Mouse (Mus musculus): Measurements from ENCODE around the gene Gpr107. TPM values are rescaled to one million over a fixed set of nuclear protein-coding genes. Genes with fewer than 3 reads are reported as not detected.
A peak's percentile ranks its signal among the peaks of the same experiment; 100 is the strongest.

The Gpr107 gene
- polyA plus RNA-seq, 1 experiment from 2014 or later, result 38.4 TPM

- Histone ChIP-seq H3K36me3 (peaks cover 59% of the 10 kb centered on the region), H3K27me3 (replicated peaks) (no peaks in the 10 kb centered on the region), H3K4me1 (peaks cover 17% of the 10 kb centered on the region), H3K9ac (no peak overlapping the region), H3K9me3 (no peaks in the 10 kb centered on the region), H3K4me3 (no peak overlapping the region), H3K4me2 (replicated peaks) (no peak overlapping the region), H3K27ac (no peak overlapping the region)
- WGBS, result 72% methylated on average over 11 of the region's 11 CpGs
- ATAC-seq (ENCODE audit: low FRiP score, low read depth), result no peak
Measured at GRCm38 (mm10) chr2:31210144-31210847, 58.2 kb downstream of the Gpr107 start.

- Histone ChIP-seq H3K27me3 (replicated peaks) (no peaks in the 10 kb centered on the region), H3K36me3 (peaks cover 66% of the 10 kb centered on the region), H3K9ac (no peak overlapping the region), H3K4me2 (replicated peaks) (no peak overlapping the region), H3K9me3 (no peaks in the 10 kb centered on the region), H3K4me1 (peaks cover 14% of the 10 kb centered on the region), H3K27ac (no peak overlapping the region), H3K4me3 (no peak overlapping the region)
- no peak for ATAC-seq (ENCODE audit: low FRiP score, low read depth)
- WGBS, result 67% methylated on average over 3 of the region's 3 CpGs
Measured at GRCm38 (mm10) chr2:31211204-31211603, 59.1 kb downstream of the Gpr107 start.

GRCm38 (mm10) chr2:31214211-31214796 is 62.2 kb downstream of the Gpr107 start:
- H3K36me3 ChIP-seq, result peaks cover 61% of the 10 kb centered on the region
- no peak overlapping the region for H3K27ac ChIP-seq
- H3K4me2 ChIP-seq (replicated peaks), result no peak overlapping the region
- peaks cover 5% of the 10 kb centered on the region for H3K4me1 ChIP-seq
- ATAC-seq (ENCODE audit: low FRiP score, low read depth), result no peak
- WGBS, result 88% methylated on average over 16 of the region's 16 CpGs
- no peak overlapping the region for H3K4me3 ChIP-seq
- no peak overlapping the region for H3K9ac ChIP-seq
- no peaks in the 10 kb centered on the region for H3K9me3 ChIP-seq
- H3K27me3 ChIP-seq (replicated peaks), result no peaks in the 10 kb centered on the region

- Histone ChIP-seq H3K9me3 (no peaks in the 10 kb centered on the region), H3K9ac (no peak overlapping the region), H3K36me3 (peaks cover 32% of the 10 kb centered on the region), H3K27me3 (replicated peaks) (no peaks in the 10 kb centered on the region), H3K4me1 (no peaks in the 10 kb centered on the region), H3K27ac (no peak overlapping the region), H3K4me2 (replicated peaks) (no peak overlapping the region), H3K4me3 (no peak overlapping the region)
- 81% methylated on average over 3 of the region's 3 CpGs for WGBS
- no peak for ATAC-seq (ENCODE audit: low FRiP score, low read depth)
Measured at GRCm38 (mm10) chr2:31218611-31219010, 66.5 kb downstream of the Gpr107 start.

GRCm38 (mm10) chr2:31219470-31219869 is 67.4 kb downstream of the Gpr107 start:
- Histone ChIP-seq H3K9ac (no peak overlapping the region), H3K4me2 (replicated peaks) (no peak overlapping the region), H3K9me3 (no peaks in the 10 kb centered on the region), H3K36me3 (peaks cover 23% of the 10 kb centered on the region), H3K27me3 (replicated peaks) (no peaks in the 10 kb centered on the region), H3K4me3 (no peak overlapping the region), H3K4me1 (no peaks in the 10 kb centered on the region), H3K27ac (no peak overlapping the region)
- WGBS, result 84% methylated on average over 6 of the region's 6 CpGs
- no peak for ATAC-seq (ENCODE audit: low FRiP score, low read depth)

GRCm38 (mm10) chr2:31220844-31221243 is 68.7 kb downstream of the Gpr107 start:
- Histone ChIP-seq H3K4me2 (replicated peaks) (no peak overlapping the region), H3K36me3 (peaks cover 12% of the 10 kb centered on the region; the same call in 1 of the 2 replicates), H3K9ac (no peak overlapping the region), H3K4me1 (no peaks in the 10 kb centered on the region), H3K27me3 (replicated peaks) (no peaks in the 10 kb centered on the region), H3K27ac (no peak overlapping the region), H3K9me3 (no peaks in the 10 kb centered on the region), H3K4me3 (no peak overlapping the region)
- no peak for ATAC-seq (ENCODE audit: low FRiP score, low read depth)
- WGBS, result 77% methylated on average over 7 of the region's 7 CpGs

GRCm38 (mm10) chr2:31221582-31221981 is 69.5 kb downstream of the Gpr107 start:
- Histone ChIP-seq H3K4me2 (replicated peaks) (no peak overlapping the region), H3K36me3 (peaks cover 5% of the 10 kb centered on the region; the same call in 1 of the 2 replicates), H3K4me3 (no peak overlapping the region), H3K4me1 (no peaks in the 10 kb centered on the region), H3K9me3 (0 out of 2 replicates have a peak, but pooled peaks cover 4% of the 10 kb centered on the region), H3K27me3 (replicated peaks) (no peaks in the 10 kb centered on the region), H3K27ac (no peak overlapping the region), H3K9ac (no peak overlapping the region)
- no peak for ATAC-seq (ENCODE audit: low FRiP score, low read depth)
- 79% methylated on average over 5 of the region's 5 CpGs for WGBS

- 63% methylated on average over 1 of the region's 1 CpGs for WGBS
- no peaks in the 10 kb centered on the region for H3K4me1 ChIP-seq
Measured at GRCm38 (mm10) chr2:31228768-31229311, 76.7 kb downstream of the Gpr107 start.

GRCm38 (mm10) chr2:31239203-31239696 is 87.1 kb downstream of the Gpr107 start:
- Histone ChIP-seq H3K4me3 (peak overlapping the region; percentile 7; the same call in 1 of the 2 replicates), H3K4me1 (0 out of 2 replicates have a peak, but pooled peaks cover 4% of the 10 kb centered on the region), H3K4me2 (replicated peaks) (peak overlapping the region; percentile 45), H3K36me3 (no peaks in the 10 kb centered on the region), H3K9ac (no peak overlapping the region), H3K9me3 (no peaks in the 10 kb centered on the region), H3K27me3 (replicated peaks) (peaks cover 17% of the 10 kb centered on the region), H3K27ac (no peak overlapping the region)
- WGBS, result 39% methylated on average over 23 of the region's 23 CpGs
- no peak for ATAC-seq (ENCODE audit: low FRiP score, low read depth)

More at GRCm38 (mm10) chr2:31228768-31229311, 76.7 kb downstream of the Gpr107 start:
- no peak overlapping the region for H3K4me2 ChIP-seq (replicated peaks)
- H3K4me3 ChIP-seq, result no peak overlapping the region
- no peaks in the 10 kb centered on the region for H3K36me3 ChIP-seq
- H3K9me3 ChIP-seq, result peaks cover 4% of the 10 kb centered on the region; the same call in 1 of the 2 replicates
- H3K27me3 ChIP-seq (replicated peaks), result no peaks in the 10 kb centered on the region
- no peak for ATAC-seq (ENCODE audit: low FRiP score, low read depth)
- no peak overlapping the region for H3K9ac ChIP-seq
- no peak overlapping the region for H3K27ac ChIP-seq

- no peaks in the 10 kb centered on the region for H3K36me3 ChIP-seq
- no peak for ATAC-seq (ENCODE audit: low FRiP score, low read depth)
- peak overlapping the region; percentile 45; the same call in 1 of the 2 replicates for H3K4me2 ChIP-seq (replicated peaks)
- H3K9me3 ChIP-seq, result no peaks in the 10 kb centered on the region
- H3K27ac ChIP-seq, result no peak overlapping the region
- H3K4me3 ChIP-seq, result no peak overlapping the region
- 84% methylated on average over 6 of the region's 6 CpGs for WGBS
- H3K9ac ChIP-seq, result no peak overlapping the region
- H3K4me1 ChIP-seq, result peaks cover 8% of the 10 kb centered on the region; the same call in 1 of the 2 replicates
- H3K27me3 ChIP-seq (replicated peaks), result peaks cover 17% of the 10 kb centered on the region
Measured at GRCm38 (mm10) chr2:31239833-31240232, 87.7 kb downstream of the Gpr107 start.

GRCm38 (mm10) chr2:31241639-31242038 is 89.5 kb downstream of the Gpr107 start:
- Histone ChIP-seq H3K27me3 (replicated peaks) (peaks cover 17% of the 10 kb centered on the region), H3K9me3 (no peaks in the 10 kb centered on the region), H3K27ac (no peak overlapping the region), H3K4me3 (no peak overlapping the region), H3K4me2 (replicated peaks) (no peak overlapping the region), H3K36me3 (no peaks in the 10 kb centered on the region), H3K9ac (no peak overlapping the region), H3K4me1 (peaks cover 17% of the 10 kb centered on the region)
- no peak for ATAC-seq (ENCODE audit: low FRiP score, low read depth)
- WGBS, result 19% methylated on average over 7 of the region's 7 CpGs

GRCm38 (mm10) chr2:31244216-31244615 is 92.1 kb downstream of the Gpr107 start:
- Histone ChIP-seq H3K4me3 (no peak overlapping the region), H3K36me3 (peaks cover 11% of the 10 kb centered on the region; the same call in 1 of the 2 replicates), H3K4me1 (peaks cover 36% of the 10 kb centered on the region), H3K9ac (no peak overlapping the region), H3K27me3 (replicated peaks) (peaks cover 17% of the 10 kb centered on the region), H3K9me3 (no peaks in the 10 kb centered on the region), H3K27ac (no peak overlapping the region), H3K4me2 (replicated peaks) (no peak overlapping the region)
- ATAC-seq (ENCODE audit: low FRiP score, low read depth), result no peak
- 81% methylated on average over 8 of the region's 8 CpGs for WGBS

Measured in neural tube, embryonic 12.5 days (tissue).